Mouse (Mus musculus): ENCODE results near the gene Gm19668.

GRCm38 (mm10) chr10:77826951-77827350 lies 28.0 kb upstream of the Gm19668 start, which contains the start of gene Krtap10-4:
- TF ChIP-seq CTCF (IDR thresholded peaks at IDR 0.05; ENCODE audit: insufficient read depth, low read length): no peak
- no peak for TF ChIP-seq POLR2A (IDR thresholded peaks at IDR 0.05; ENCODE audit: borderline replicate concordance, extremely low read depth, low read depth, low read length)
